Mouse (Mus musculus) midbrain, postnatal 0 days (tissue): Measurements from ENCODE around the gene Cnst. TPM values are rescaled to one million over a fixed set of nuclear protein-coding genes. Genes with fewer than 3 reads are reported as not detected.
A peak's percentile ranks its signal among the peaks of the same experiment; 100 is the strongest.

ENCODE experiments used
- ATAC-seq: fragments of 200-750 bp; cut with Nextera tagmentation; 2 replicates; pipeline ENCODE4 v1.8.0; 2017; ENCODE audit warnings: moderate number of reproducible peaks, mild to moderate bottlenecking, moderate TSS enrichment, moderate library complexity; ENCODE audit not compliant: low FRiP score
- DNase-seq: peaks from one replicate; pipeline ENCODE4 v3.0.0-alpha.2; 2015; ENCODE audit warnings: low spot score
- H3K27ac ChIP-seq: fragments of 300-500 bp; sonication (generic); 2 replicates; pipeline ENCODE4 v1.5.1; 2014; ENCODE audit warnings: low read depth, mild to moderate bottlenecking, low read length, mixed read lengths
- H3K27me3 ChIP-seq: fragments of 300-500 bp; sonication (generic); 2 replicates; pipeline ENCODE4 v1.6.1; 2014; ENCODE audit warnings: low read length, control low read depth, mixed read lengths; ENCODE audit not compliant: insufficient read depth
- H3K36me3 ChIP-seq: fragments of 300-500 bp; sonication (generic); 2 replicates; pipeline ENCODE4 v1.6.1; 2014; ENCODE audit warnings: low read length, control low read depth, mixed read lengths; ENCODE audit not compliant: insufficient read depth
- H3K4me1 ChIP-seq: fragments of 300-500 bp; sonication (generic); 2 replicates; pipeline ENCODE4 v1.6.1; 2014; ENCODE audit warnings: mild to moderate bottlenecking, control low read depth, antibody characterized with exemption, low read length, mixed read lengths; ENCODE audit not compliant: insufficient read depth
- H3K4me2 ChIP-seq: fragments of 300-500 bp; sonication (generic); 2 replicates; pipeline ENCODE4 v1.6.1; 2014; ENCODE audit warnings: low read depth, mild to moderate bottlenecking, low read length, mixed read lengths; ENCODE audit not compliant: poor library complexity, severe bottlenecking
- H3K4me3 ChIP-seq: fragments of 300-500 bp; sonication (generic); 2 replicates; pipeline ENCODE4 v1.5.1; 2014; ENCODE audit warnings: low read depth, mild to moderate bottlenecking, low read length, moderate library complexity
- H3K9ac ChIP-seq: fragments of 300-500 bp; sonication (generic); replicated peaks from 2 replicates; pipeline ENCODE4 v1.6.1; 2014; ENCODE audit warnings: mild to moderate bottlenecking, low read length, moderate library complexity, mixed read lengths; ENCODE audit not compliant: poor library complexity, severe bottlenecking
- H3K9me3 ChIP-seq: fragments of 300-500 bp; sonication (generic); 2 replicates; pipeline ENCODE4 v1.6.1; 2016; ENCODE audit warnings: low read length, control low read depth
- CTCF ChIP-seq: IDR thresholded peaks from 2 replicates; pipeline ENCODE4 v1.5.1; 2016; ENCODE audit warnings: antibody characterized with exemption, mild to moderate bottlenecking
- WGBS: fragments of 180-500 bp; shearing (Covaris S2); extraction: QIAGEN DNeasy Blood & Tissue Kit; methylation state at CpG from one replicate; pipeline ENCODE4 v1.1.7; 2014; 5-methylcytosine and 5-hydroxymethylcytosine counted together
- polyA plus RNA-seq: library from polyadenylated mRNA; unstranded; fragments of >200 nt; fragmentation: Nextera tagmentation; extraction: Ambion mirVana; gene quantifications from 2 replicates; pipeline ENCODE4 v1.2.1, GENCODE M21; 2015
- total RNA-seq: library from RNA; depleted of rRNA; stranded (reverse); fragments of >200 nt; gene quantifications from 2 replicates; pipeline ENCODE4 v1.2.3, GENCODE M21; 2014

The Cnst gene
- total and polyA plus RNA-seq, 2 experiments from 2014 or later: 16.5 to 36.8 TPM

GRCm38 (mm10) chr1:179583090-179583489, 36.9 kb downstream of the Cnst start:
- 92% methylated on average over 3 of the region's 3 CpGs for WGBS
- Histone ChIP-seq H3K4me3 (no peak overlapping the region), H3K27ac (no peak overlapping the region), H3K36me3 (peaks cover 15% of the 10 kb centered on the region), H3K4me1 (no peaks in the 10 kb centered on the region), H3K9me3 (no peaks in the 10 kb centered on the region), H3K27me3 (no peaks in the 10 kb centered on the region), H3K9ac (no peak overlapping the region), H3K4me2 (no peak overlapping the region)
- no peak for ATAC-seq
- no peak for TF ChIP-seq CTCF
- no peak for DNase-seq

GRCm38 (mm10) chr1:179584220-179584619, 38.0 kb downstream of the Cnst start:
- WGBS: 92% methylated on average over 4 of the region's 4 CpGs
- Histone ChIP-seq H3K9me3 (no peaks in the 10 kb centered on the region), H3K36me3 (peaks cover 15% of the 10 kb centered on the region), H3K9ac (no peak overlapping the region), H3K4me2 (no peak overlapping the region), H3K27me3 (no peaks in the 10 kb centered on the region), H3K4me3 (no peak overlapping the region), H3K27ac (no peak overlapping the region), H3K4me1 (no peaks in the 10 kb centered on the region)
- ATAC-seq (no peak), DNase-seq (no peak)
- TF ChIP-seq CTCF: no peak

- H3K27ac ChIP-seq: no peak overlapping the region
Observed at GRCm38 (mm10) chr1:179585646-179586045, 39.5 kb downstream of the Cnst start.

GRCm38 (mm10) chr1:179586430-179587095, 40.4 kb downstream of the Cnst start:
- Histone ChIP-seq H3K27ac (no peak overlapping the region), H3K36me3 (0 out of 2 replicates have a peak, but pooled peaks cover 2% of the 10 kb centered on the region), H3K4me1 (no peaks in the 10 kb centered on the region), H3K27me3 (no peaks in the 10 kb centered on the region), H3K4me3 (no peak overlapping the region), H3K9ac (no peak overlapping the region), H3K9me3 (no peaks in the 10 kb centered on the region), H3K4me2 (no peak overlapping the region)
- WGBS: 70% methylated on average over 3 of the region's 3 CpGs
- DNase-seq: no peak
- no peak for ATAC-seq
- TF ChIP-seq CTCF: no peak

More at GRCm38 (mm10) chr1:179585646-179586045, 39.5 kb downstream of the Cnst start:
- no peak for TF ChIP-seq CTCF
- ATAC-seq: no peak
- H3K4me1 ChIP-seq: no peaks in the 10 kb centered on the region
- no peak overlapping the region for H3K4me2 ChIP-seq
- no peak overlapping the region for H3K9ac ChIP-seq
- no peak overlapping the region for H3K4me3 ChIP-seq
- no peak for DNase-seq
- H3K27me3 ChIP-seq: no peaks in the 10 kb centered on the region
- H3K36me3 ChIP-seq: 0 out of 2 replicates have a peak, but pooled peaks cover 6% of the 10 kb centered on the region
- WGBS: 65% methylated on average over 9 of the region's 9 CpGs
- no peaks in the 10 kb centered on the region for H3K9me3 ChIP-seq

- Histone ChIP-seq H3K4me2 (no peak overlapping the region), H3K9ac (no peak overlapping the region), H3K9me3 (no peaks in the 10 kb centered on the region), H3K4me3 (no peak overlapping the region), H3K36me3 (peaks cover 4% of the 10 kb centered on the region; the same call in 1 of the 2 replicates), H3K27ac (no peak overlapping the region), H3K4me1 (no peaks in the 10 kb centered on the region), H3K27me3 (no peaks in the 10 kb centered on the region)
- ATAC-seq: no peak
- peak; percentile 39 for DNase-seq
- 47% methylated on average over 4 of the region's 4 CpGs for WGBS
- TF ChIP-seq CTCF: no peak
Observed at GRCm38 (mm10) chr1:179588230-179588629, 42.1 kb downstream of the Cnst start.

GRCm38 (mm10) chr1:179591639-179592038, 45.5 kb downstream of the Cnst start:
- H3K4me1 ChIP-seq: no peaks in the 10 kb centered on the region
- TF ChIP-seq CTCF: no peak
- WGBS: 80% methylated on average over 12 of the region's 12 CpGs
- no peaks in the 10 kb centered on the region for H3K27me3 ChIP-seq
- H3K4me2 ChIP-seq: no peak overlapping the region
- no peak overlapping the region for H3K9ac ChIP-seq
- ATAC-seq (no peak), DNase-seq (peak; percentile 57)
- H3K9me3 ChIP-seq: no peaks in the 10 kb centered on the region
- no peak overlapping the region for H3K27ac ChIP-seq
- no peak overlapping the region for H3K4me3 ChIP-seq
- H3K36me3 ChIP-seq: peaks cover 6% of the 10 kb centered on the region; the same call in 1 of the 2 replicates
